Mouse (Mus musculus) heart, embryonic 13.5 days (tissue): Measurements from ENCODE around the gene Ildr1. TPM values are rescaled to one million over a fixed set of nuclear protein-coding genes. Genes with fewer than 3 reads are reported as not detected.

Experiments used
- ATAC-seq: fragments of 200-750 bp; cut with Nextera tagmentation; 2 replicates; pipeline ENCODE4 v1.8.0; 2017; ENCODE audit warnings: moderate TSS enrichment; ENCODE audit not compliant: insufficient number of reproducible peaks, low FRiP score, low TSS enrichment; ENCODE audit errors: extremely low read depth
- H3K27ac ChIP-seq: fragments of 300-500 bp; sonication (generic); replicated peaks from 2 replicates; pipeline ENCODE4 v1.5.1; 2015; ENCODE audit warnings: moderate library complexity, mild to moderate bottlenecking, inconsistent platforms
- H3K27me3 ChIP-seq: fragments of 300-500 bp; sonication (generic); replicated peaks from 2 replicates; pipeline ENCODE4 v1.6.1; 2015; ENCODE audit warnings: mild to moderate bottlenecking, inconsistent platforms
- H3K36me3 ChIP-seq: fragments of 300-500 bp; sonication (generic); 2 replicates; pipeline ENCODE4 v1.6.1; 2015; ENCODE audit warnings: mild to moderate bottlenecking, inconsistent platforms
- H3K4me1 ChIP-seq: fragments of 300-500 bp; sonication (generic); 2 replicates; pipeline ENCODE4 v1.6.1; 2015; ENCODE audit warnings: inconsistent platforms
- H3K4me2 ChIP-seq: fragments of 300-500 bp; sonication (generic); 2 replicates; pipeline ENCODE4 v1.6.1; 2015; ENCODE audit warnings: inconsistent platforms, mild to moderate bottlenecking, moderate library complexity
- H3K4me3 ChIP-seq: fragments of 300-500 bp; sonication (generic); 2 replicates; pipeline ENCODE4 v1.5.1; 2015; ENCODE audit warnings: moderate library complexity, mild to moderate bottlenecking, inconsistent platforms
- H3K9ac ChIP-seq: fragments of 300-500 bp; sonication (generic); 2 replicates; pipeline ENCODE4 v1.6.1; 2015; ENCODE audit warnings: inconsistent platforms, mild to moderate bottlenecking, moderate library complexity
- H3K9me3 ChIP-seq: fragments of 300-500 bp; sonication (generic); 2 replicates; pipeline ENCODE4 v1.6.1; 2016; ENCODE audit warnings: inconsistent platforms
- WGBS: fragments of 180-500 bp; shearing (Covaris S2); methylation state at CpG from one replicate; pipeline ENCODE4 v1.1.7; 2015; ENCODE audit warnings: mixed read lengths; 5-methylcytosine and 5-hydroxymethylcytosine counted together
- polyA plus RNA-seq: library from polyadenylated mRNA; unstranded; fragments of >200 nt; fragmentation: Nextera tagmentation; extraction: Ambion mirVana; gene quantifications from 2 replicates; pipeline ENCODE4 v1.2.1, GENCODE M21; 2015

Gene Ildr1
- 0.17 TPM in 2 replicates for polyA plus RNA-seq

DNA sequence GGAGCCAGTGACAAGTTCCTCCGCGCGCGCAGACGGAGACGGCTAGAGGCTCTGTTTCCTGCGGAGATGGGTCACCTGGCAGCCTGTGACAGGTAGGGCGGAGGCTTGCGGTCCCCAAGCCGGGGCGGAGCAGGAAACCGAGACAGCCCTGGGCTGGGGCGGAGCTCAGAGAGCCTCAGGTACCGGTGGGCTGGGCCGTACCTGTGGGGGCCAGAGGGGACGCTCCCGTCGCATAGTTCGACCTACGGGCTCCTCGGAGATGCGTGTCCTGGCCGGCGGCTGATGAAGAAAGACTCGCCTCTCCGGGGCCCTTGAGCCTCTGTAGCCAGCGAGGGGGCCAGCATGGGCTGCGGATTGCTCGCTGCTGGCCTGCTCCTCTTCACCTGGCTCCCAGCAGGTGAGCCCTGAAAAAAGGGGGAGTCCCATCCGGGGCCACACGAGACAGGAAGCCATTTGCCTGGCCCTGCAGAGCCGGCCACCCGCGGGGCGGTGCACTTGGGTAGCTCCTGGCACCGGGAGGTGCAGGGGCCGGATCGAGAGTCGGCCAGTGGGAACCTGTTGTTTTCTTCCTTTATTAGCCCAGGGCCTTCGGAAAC lies at the start of gene Ildr1:
Ildr1 (plus strand) TSS at position 161 of the 596 bp plus-strand sequence.
- Histone ChIP-seq H3K9me3 (no peaks in the 10 kb centered on the region), H3K4me1 (peaks cover 8% of the 10 kb centered on the region), H3K4me3 (peak within 1 kb of the TSS; percentile 58), H3K27me3 (peaks cover 37% of the 10 kb centered on the region), H3K9ac (peak within 1 kb of the TSS; percentile 72), H3K4me2 (peak within 1 kb of the TSS; percentile 90), H3K36me3 (no peaks in the 10 kb centered on the region), H3K27ac (no peak within 1 kb of the TSS)
- WGBS, result 1% methylated on average over 40 of the region's 40 CpGs
- ATAC-seq, result no peak

DNA sequence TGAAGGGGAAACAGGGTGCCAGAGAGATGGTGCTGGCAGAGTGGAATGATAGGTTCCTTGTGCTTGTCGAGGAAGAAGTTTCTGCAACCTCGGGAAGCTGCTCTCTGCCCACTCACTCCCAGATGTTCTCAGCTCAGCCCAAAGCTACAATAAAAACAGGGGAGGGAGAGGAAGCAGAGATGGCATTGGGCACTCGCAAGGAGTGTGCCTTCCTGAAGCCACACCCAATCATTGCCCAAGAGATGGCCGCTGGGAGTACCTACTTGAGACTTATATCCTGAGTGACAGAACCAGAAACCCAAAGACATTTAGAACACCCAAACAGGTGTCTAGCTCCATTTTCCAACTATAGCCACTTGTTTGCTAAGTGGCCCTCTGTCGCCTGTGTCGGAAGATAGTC lies 48.7 kb upstream of the Ildr1 start:
- Histone ChIP-seq H3K27me3 (no peaks in the 10 kb centered on the region), H3K4me1 (no peaks in the 10 kb centered on the region), H3K9ac (no peak overlapping the region), H3K4me3 (no peak overlapping the region), H3K4me2 (no peak overlapping the region), H3K27ac (no peak overlapping the region), H3K36me3 (no peaks in the 10 kb centered on the region), H3K9me3 (0 out of 2 replicates have a peak, but pooled peaks cover 4% of the 10 kb centered on the region)
- 69% methylated on average over 6 of the region's 6 CpGs for WGBS
- no peak for ATAC-seq

DNA sequence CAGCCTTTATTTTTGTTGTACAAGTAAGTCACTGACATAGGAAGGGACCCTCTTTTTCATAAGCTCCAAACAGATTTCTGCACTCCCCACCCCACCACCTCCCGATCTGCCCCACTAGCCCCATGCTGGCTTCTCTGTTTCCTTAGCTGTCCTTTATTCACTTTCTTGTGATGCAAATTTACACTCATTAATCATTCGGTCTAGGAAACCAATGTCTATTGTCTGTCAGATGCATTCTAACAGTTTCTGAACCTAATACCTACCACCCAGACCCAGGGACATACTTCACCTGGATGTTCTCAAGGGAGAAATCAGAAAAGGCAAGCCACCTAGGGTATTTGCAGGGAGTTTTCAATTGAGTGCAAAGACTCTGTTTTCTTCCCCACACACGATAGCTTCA lies 44.5 kb upstream of the Ildr1 start:
- H3K36me3 ChIP-seq, result no peaks in the 10 kb centered on the region
- H3K27ac ChIP-seq, result no peak overlapping the region
- no peaks in the 10 kb centered on the region for H3K4me1 ChIP-seq
- ATAC-seq, result no peak
- H3K27me3 ChIP-seq, result no peaks in the 10 kb centered on the region
- 0 out of 2 replicates have a peak, but pooled peaks cover 4% of the 10 kb centered on the region for H3K9me3 ChIP-seq
- no peak overlapping the region for H3K9ac ChIP-seq
- H3K4me2 ChIP-seq, result no peak overlapping the region
- no peak overlapping the region for H3K4me3 ChIP-seq
- WGBS, result 55% methylated on average over 3 of the region's 3 CpGs

DNA sequence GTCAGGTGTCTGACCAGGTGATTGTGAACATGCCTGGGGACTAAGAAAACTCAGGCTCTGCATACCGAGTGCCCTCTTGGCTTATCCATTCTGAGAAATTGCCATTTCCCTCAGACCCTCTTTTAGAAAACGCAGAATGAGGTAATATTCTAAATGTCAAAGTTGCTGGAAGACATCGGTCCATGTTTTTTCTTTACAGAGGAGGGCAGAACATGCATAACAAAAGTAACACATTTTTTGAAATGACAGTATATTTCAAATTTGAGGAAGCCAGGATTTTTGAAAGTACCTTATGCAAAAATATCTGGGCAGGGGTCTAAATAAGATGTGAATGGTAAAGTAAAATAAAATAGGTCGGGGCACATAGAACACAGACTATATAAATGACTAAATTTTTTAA lies 43.3 kb upstream of the Ildr1 start:
- WGBS, result 70% methylated on average over 4 of the region's 4 CpGs
- ATAC-seq, result no peak
- H3K4me3 ChIP-seq, result no peak overlapping the region

DNA sequence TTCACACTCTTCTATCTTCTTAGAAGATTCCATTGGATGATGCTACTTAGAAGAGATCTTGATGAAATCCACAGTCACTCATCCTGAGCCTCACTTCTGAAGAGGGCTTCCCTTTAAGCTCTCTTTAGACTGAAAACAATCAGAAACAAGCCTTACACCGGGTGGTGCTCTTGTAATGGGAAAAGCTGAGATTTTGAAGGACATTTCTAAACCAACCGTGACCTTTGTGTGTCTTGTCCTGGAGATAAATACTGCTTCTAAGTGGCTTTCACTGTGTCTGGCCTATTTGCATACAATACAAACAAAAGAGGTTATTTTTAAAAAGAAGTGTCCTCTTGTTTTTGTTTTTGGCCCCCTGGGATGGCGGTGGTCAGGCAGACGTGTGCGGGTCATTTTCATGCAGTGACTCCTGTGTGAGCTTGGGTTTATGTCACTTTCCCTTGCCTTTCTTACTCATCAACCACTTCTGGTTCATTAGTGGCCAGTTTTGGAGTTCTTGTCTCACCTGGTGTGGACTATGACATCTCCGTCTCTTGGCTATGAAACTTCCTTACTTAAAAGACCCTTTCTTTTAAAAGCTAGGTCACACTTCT lies 42.5 kb upstream of the Ildr1 start:
- Histone ChIP-seq H3K27me3 (no peaks in the 10 kb centered on the region), H3K27ac (no peak overlapping the region), H3K36me3 (no peaks in the 10 kb centered on the region), H3K4me3 (no peak overlapping the region), H3K4me2 (no peak overlapping the region), H3K4me1 (no peaks in the 10 kb centered on the region), H3K9ac (no peak overlapping the region), H3K9me3 (0 out of 2 replicates have a peak, but pooled peaks cover 1% of the 10 kb centered on the region)
- WGBS, result 67% methylated on average over 6 of the region's 6 CpGs
- no peak for ATAC-seq

More for the DNA sequence above, 43.3 kb upstream of the Ildr1 start:
- Histone ChIP-seq H3K4me2 (no peak overlapping the region), H3K27me3 (no peaks in the 10 kb centered on the region), H3K9ac (no peak overlapping the region), H3K9me3 (0 out of 2 replicates have a peak, but pooled peaks cover 4% of the 10 kb centered on the region), H3K4me1 (no peaks in the 10 kb centered on the region), H3K27ac (no peak overlapping the region), H3K36me3 (no peaks in the 10 kb centered on the region)

DNA sequence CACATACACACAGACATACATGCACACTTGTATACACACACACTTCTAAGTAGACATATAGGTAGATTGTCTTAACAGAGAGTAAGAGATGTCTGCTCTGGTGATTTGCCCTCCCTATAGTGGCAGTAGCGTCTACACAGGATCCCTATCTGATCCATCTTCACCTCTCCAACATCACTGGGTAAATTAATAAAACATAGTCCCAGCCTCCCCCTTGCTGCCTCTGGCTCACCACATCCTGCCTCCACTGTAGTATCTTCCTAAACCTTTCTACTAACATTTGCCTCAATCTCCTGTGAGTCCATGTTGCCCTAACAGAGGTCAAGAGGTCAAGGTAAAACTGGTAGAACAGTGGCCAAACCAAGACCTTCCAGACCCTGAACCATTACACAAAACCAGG lies 38.6 kb upstream of the Ildr1 start:
- H3K27me3 ChIP-seq, result no peaks in the 10 kb centered on the region
- WGBS, result 85% methylated on average over 1 of the region's 1 CpGs
- no peaks in the 10 kb centered on the region for H3K4me1 ChIP-seq
- no peaks in the 10 kb centered on the region for H3K9me3 ChIP-seq
- no peaks in the 10 kb centered on the region for H3K36me3 ChIP-seq
- H3K4me2 ChIP-seq, result no peak overlapping the region
- H3K9ac ChIP-seq, result no peak overlapping the region
- ATAC-seq, result no peak
- no peak overlapping the region for H3K4me3 ChIP-seq
- no peak overlapping the region for H3K27ac ChIP-seq

DNA sequence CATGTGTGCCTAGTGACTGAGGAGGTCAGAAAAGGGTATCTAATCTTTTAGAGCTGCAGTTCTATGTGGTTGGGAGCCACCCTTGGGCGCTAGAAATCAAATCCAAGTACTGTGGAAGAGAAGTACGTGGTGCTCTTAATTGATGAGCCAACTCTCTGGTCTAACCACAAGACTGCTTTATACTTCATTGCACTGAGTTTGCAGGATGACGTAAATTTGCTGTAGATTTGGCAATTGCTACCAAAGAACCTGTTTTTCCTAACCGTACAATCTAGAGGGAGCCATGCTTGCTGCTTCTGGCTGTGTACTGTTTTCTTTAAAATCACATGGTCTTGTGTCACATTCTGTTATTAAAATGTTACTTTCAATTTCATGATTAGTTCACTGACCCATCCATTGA lies 37.9 kb upstream of the Ildr1 start:
- 77% methylated on average over 4 of the region's 4 CpGs for WGBS
- no peak overlapping the region for H3K4me2 ChIP-seq
- H3K36me3 ChIP-seq, result no peaks in the 10 kb centered on the region
- no peaks in the 10 kb centered on the region for H3K4me1 ChIP-seq
- no peak overlapping the region for H3K27ac ChIP-seq
- H3K27me3 ChIP-seq, result no peaks in the 10 kb centered on the region
- H3K9ac ChIP-seq, result no peak overlapping the region
- H3K9me3 ChIP-seq, result no peaks in the 10 kb centered on the region
- no peak for ATAC-seq
- no peak overlapping the region for H3K4me3 ChIP-seq

DNA sequence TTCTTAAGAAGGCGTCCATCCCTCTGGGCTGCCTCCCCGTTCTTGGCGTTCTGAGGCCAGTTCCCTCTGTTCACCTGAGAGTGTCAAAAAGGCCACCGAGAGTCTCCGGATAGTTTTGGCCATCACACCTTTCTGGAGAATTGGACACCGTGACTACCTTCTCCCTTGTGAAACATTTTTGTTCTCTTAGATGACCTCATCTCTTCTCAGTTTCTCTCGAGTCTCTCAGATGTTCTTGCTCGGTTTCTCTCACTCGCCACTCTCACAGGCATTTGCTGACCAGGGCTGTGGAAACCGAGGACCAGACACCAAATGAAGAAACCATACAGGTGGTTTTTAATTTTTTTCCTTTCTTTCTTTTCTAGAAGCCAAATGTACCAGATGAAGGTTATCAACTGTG lies 32.4 kb upstream of the Ildr1 start:
- H3K4me2 ChIP-seq, result no peak overlapping the region
- 81% methylated on average over 10 of the region's 10 CpGs for WGBS
- no peaks in the 10 kb centered on the region for H3K27me3 ChIP-seq
- no peak overlapping the region for H3K9ac ChIP-seq
- ATAC-seq, result no peak
- no peaks in the 10 kb centered on the region for H3K4me1 ChIP-seq
- no peaks in the 10 kb centered on the region for H3K9me3 ChIP-seq
- H3K27ac ChIP-seq, result no peak overlapping the region
- no peak overlapping the region for H3K4me3 ChIP-seq
- no peaks in the 10 kb centered on the region for H3K36me3 ChIP-seq

DNA sequence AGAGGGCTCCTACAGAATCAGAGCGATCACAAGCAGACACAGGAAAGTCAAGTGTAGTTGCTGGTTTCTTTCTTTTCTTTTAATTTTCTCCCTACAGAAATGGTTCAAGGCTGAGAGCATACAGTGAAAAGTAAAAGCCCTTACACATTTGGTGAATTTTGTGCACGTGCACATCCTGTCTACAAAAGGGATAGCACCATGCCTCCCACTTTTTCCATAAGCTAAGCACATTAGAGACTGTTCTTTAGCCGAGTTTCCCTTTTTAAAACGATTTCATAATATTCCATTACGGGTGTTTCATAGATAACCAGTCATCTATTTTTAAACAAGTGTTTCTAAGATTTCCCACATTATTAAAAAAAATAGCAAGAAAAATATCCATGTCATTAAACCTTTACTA lies 30.3 kb upstream of the Ildr1 start:
- WGBS, result 72% methylated on average over 5 of the region's 5 CpGs
- H3K4me3 ChIP-seq, result no peak overlapping the region
- H3K27ac ChIP-seq, result no peak overlapping the region
- no peak for ATAC-seq
- no peaks in the 10 kb centered on the region for H3K36me3 ChIP-seq
- H3K4me2 ChIP-seq, result no peak overlapping the region
- no peak overlapping the region for H3K9ac ChIP-seq
- no peaks in the 10 kb centered on the region for H3K9me3 ChIP-seq
- H3K27me3 ChIP-seq, result no peaks in the 10 kb centered on the region
- no peaks in the 10 kb centered on the region for H3K4me1 ChIP-seq

DNA sequence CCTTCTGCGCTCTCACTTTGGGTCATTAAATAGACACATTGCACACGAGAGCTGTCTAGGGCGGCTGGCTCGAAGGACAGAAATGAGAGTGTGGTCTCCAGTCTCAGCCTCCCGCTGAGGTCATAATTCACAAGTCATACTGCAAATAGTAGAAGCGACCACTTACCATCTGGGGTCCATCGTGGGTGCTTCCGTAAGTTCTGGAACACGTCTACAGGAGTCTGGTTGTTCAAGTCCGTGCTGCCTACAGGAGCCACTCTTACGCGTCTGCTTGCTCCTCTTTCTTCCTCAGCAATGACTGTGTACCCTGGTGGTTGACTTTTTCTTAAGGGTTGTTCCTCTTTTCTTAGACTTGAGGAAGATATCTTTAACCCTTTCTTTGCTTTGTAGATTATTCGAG lies 28.0 kb upstream of the Ildr1 start, which contains the start of gene Cd86:
Cd86 (minus strand) TSS at position 300 of the 400 bp plus-strand sequence.
- Histone ChIP-seq H3K36me3 (no peaks in the 10 kb centered on the region), H3K9ac (no peak within 1 kb of the TSS), H3K9me3 (no peaks in the 10 kb centered on the region), H3K27me3 (no peaks in the 10 kb centered on the region), H3K4me1 (no peaks in the 10 kb centered on the region), H3K27ac (no peak within 1 kb of the TSS), H3K4me3 (no peak within 1 kb of the TSS), H3K4me2 (no peak within 1 kb of the TSS)
- ATAC-seq, result no peak
- 79% methylated on average over 13 of the region's 13 CpGs for WGBS

DNA sequence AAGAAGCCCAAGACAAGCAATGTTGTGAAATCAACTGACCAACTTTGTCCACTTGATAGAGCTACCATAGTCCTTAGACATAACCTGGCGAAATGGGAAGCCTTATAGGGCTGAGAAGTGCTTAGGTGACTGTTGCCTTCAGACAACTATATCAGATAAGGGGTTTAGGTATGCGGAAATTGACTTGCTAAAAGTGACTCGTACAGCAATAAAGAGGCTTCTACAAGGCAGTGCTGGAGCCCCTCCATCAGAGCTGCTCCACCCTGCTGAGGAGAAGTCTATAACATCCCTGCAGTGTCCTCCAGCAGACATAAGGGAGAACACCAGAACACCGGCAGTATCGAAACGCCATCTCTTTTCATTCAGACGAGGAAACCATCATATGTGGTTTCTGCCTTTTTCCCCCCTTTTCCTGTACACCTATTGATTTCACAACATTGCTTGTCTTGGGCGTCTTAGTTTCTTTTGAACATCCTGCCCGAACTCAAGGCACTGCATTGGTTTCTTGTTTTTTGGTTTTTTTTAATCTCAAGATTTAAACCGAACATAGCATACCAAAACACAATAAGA lies 27.2 kb upstream of the Ildr1 start:
- H3K9ac ChIP-seq, result no peak overlapping the region
- H3K27me3 ChIP-seq, result no peaks in the 10 kb centered on the region
- H3K27ac ChIP-seq, result no peak overlapping the region
- H3K4me1 ChIP-seq, result no peaks in the 10 kb centered on the region
- no peaks in the 10 kb centered on the region for H3K36me3 ChIP-seq
- H3K4me3 ChIP-seq, result no peak overlapping the region
- no peak overlapping the region for H3K4me2 ChIP-seq
- no peaks in the 10 kb centered on the region for H3K9me3 ChIP-seq
- ATAC-seq, result no peak
- WGBS, result 80% methylated on average over 10 of the region's 10 CpGs

DNA sequence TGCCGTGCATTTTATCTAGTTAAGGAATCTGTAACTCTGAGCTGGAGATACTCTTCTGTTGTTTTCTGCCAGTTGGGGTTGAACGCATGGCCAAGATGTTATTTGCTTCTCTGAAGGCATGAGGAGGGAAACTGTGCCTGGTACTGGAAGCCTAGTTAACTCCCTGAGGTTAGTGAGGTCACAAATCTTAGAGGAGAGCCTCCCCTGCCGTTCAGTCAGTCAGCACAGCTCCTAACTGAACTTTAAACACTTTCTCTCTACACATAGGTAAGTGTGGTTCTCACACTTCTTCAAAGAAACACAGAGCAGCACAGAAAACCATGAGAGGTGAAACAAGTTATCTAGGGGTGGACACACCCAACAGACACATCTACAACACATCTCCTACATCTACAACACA lies 23.2 kb upstream of the Ildr1 start:
- no peaks in the 10 kb centered on the region for H3K9me3 ChIP-seq
- H3K9ac ChIP-seq, result no peak overlapping the region
- no peak overlapping the region for H3K4me2 ChIP-seq
- H3K4me3 ChIP-seq, result no peak overlapping the region
- no peaks in the 10 kb centered on the region for H3K4me1 ChIP-seq
- no peak for ATAC-seq
- no peak overlapping the region for H3K27ac ChIP-seq
- H3K27me3 ChIP-seq, result no peaks in the 10 kb centered on the region
- H3K36me3 ChIP-seq, result no peaks in the 10 kb centered on the region
- 84% methylated on average over 3 of the region's 3 CpGs for WGBS
